Mouse (Mus musculus): ENCODE results near the gene Gm20388.

The Gm20388 gene

GRCm38 (mm10) chr8:120510035-120510416, 599.4 kb downstream of the Gm20388 start:
- no peak for DNase-seq (ENCODE audit: low spot score)

- no peak for DNase-seq (ENCODE audit: low spot score)
Measured at GRCm38 (mm10) chr8:120510863-120511457, 600.3 kb downstream of the Gm20388 start.

- no peak for DNase-seq (ENCODE audit: low spot score)
Measured at GRCm38 (mm10) chr8:120511737-120512136, 601.1 kb downstream of the Gm20388 start.

- no peak for DNase-seq (ENCODE audit: low spot score)
Measured at GRCm38 (mm10) chr8:120512326-120512725, 601.7 kb downstream of the Gm20388 start.

- DNase-seq (ENCODE audit: low spot score), result no peak
Measured at GRCm38 (mm10) chr8:120513145-120513544, 602.5 kb downstream of the Gm20388 start.

GRCm38 (mm10) chr8:120513638-120514461, 603.2 kb downstream of the Gm20388 start:
- DNase-seq (ENCODE audit: low spot score), result peak; percentile 82

GRCm38 (mm10) chr8:120515214-120515613, 604.6 kb downstream of the Gm20388 start:
- no peak for DNase-seq (ENCODE audit: low spot score)

GRCm38 (mm10) chr8:120515650-120516049, 605.0 kb downstream of the Gm20388 start:
- DNase-seq (ENCODE audit: low spot score), result no peak

GRCm38 (mm10) chr8:120516182-120516755, 605.6 kb downstream of the Gm20388 start:
- DNase-seq (ENCODE audit: low spot score), result peak; percentile 72

- no peak for DNase-seq (ENCODE audit: low spot score)
Measured at GRCm38 (mm10) chr8:120517666-120518410, 607.2 kb downstream of the Gm20388 start.

GRCm38 (mm10) chr8:120518736-120519534, 608.3 kb downstream of the Gm20388 start:
- DNase-seq (ENCODE audit: low spot score), result peak; percentile 66

- no peak for DNase-seq (ENCODE audit: low spot score)
Measured at GRCm38 (mm10) chr8:120520287-120520686, 609.6 kb downstream of the Gm20388 start.

GRCm38 (mm10) chr8:120520707-120521590, 610.3 kb downstream of the Gm20388 start:
- peak; percentile 87 for DNase-seq (ENCODE audit: low spot score)

- no peak for DNase-seq (ENCODE audit: low spot score)
Measured at GRCm38 (mm10) chr8:120521591-120521965, 610.9 kb downstream of the Gm20388 start.

- DNase-seq (ENCODE audit: low spot score), result no peak
Measured at GRCm38 (mm10) chr8:120523641-120524040, 613.0 kb downstream of the Gm20388 start.

- DNase-seq (ENCODE audit: low spot score), result no peak
Measured at GRCm38 (mm10) chr8:120525135-120525534, 614.5 kb downstream of the Gm20388 start.

GRCm38 (mm10) chr8:120525832-120526231, 615.2 kb downstream of the Gm20388 start:
- DNase-seq (ENCODE audit: low spot score), result no peak

- no peak for DNase-seq (ENCODE audit: low spot score)
Measured at GRCm38 (mm10) chr8:120526577-120526976, 615.9 kb downstream of the Gm20388 start.

GRCm38 (mm10) chr8:120528332-120528731, 617.7 kb downstream of the Gm20388 start:
- DNase-seq (ENCODE audit: low spot score), result no peak

GRCm38 (mm10) chr8:120529226-120529625, 618.6 kb downstream of the Gm20388 start:
- DNase-seq (ENCODE audit: low spot score), result no peak

All from retina, embryonic 14.5 days (tissue).